Mouse (Mus musculus) erythroblast, embryonic 14.5 days (primary cell): ENCODE measurements around the gene Dffa. TPM values are rescaled to one million over a fixed set of nuclear protein-coding genes. Genes with fewer than 3 reads are reported as not detected.
"Not testable (repeated sequence)": the region's sequence is repeated elsewhere in the genome, so short reads cannot be mapped to it uniquely, and the experiment has no call there.

Source experiments
- H3K27me3 ChIP-seq: 2 replicates; pipeline ENCODE4 v1.6.1; 2012; ENCODE audit warnings: inconsistent platforms; ENCODE audit not compliant: control insufficient read depth
- H3K36me3 ChIP-seq: 2 replicates; pipeline ENCODE4 v1.6.1; 2012; ENCODE audit warnings: mild to moderate bottlenecking, inconsistent platforms; ENCODE audit not compliant: control insufficient read depth
- H3K4me1 ChIP-seq: 2 replicates; pipeline ENCODE4 v1.6.1; 2012; ENCODE audit warnings: inconsistent platforms; ENCODE audit not compliant: control insufficient read depth
- H3K4me3 ChIP-seq: replicated peaks from 2 replicates; pipeline ENCODE3; 2012; ENCODE audit warnings: moderate library complexity, mild to moderate bottlenecking, inconsistent platforms
- H3K9me3 ChIP-seq: 2 replicates; pipeline ENCODE4 v1.6.1; 2012; ENCODE audit warnings: low read length, inconsistent platforms, mixed read lengths; ENCODE audit not compliant: control insufficient read depth
- GATA1 ChIP-seq: IDR thresholded peaks from 2 replicates; pipeline ENCODE4 v1.6.1; 2012; ENCODE audit warnings: low read length, inconsistent platforms, mixed read lengths
- TAL1 ChIP-seq: IDR thresholded peaks from 3 replicates; pipeline ENCODE4 v1.6.1; 2012; ENCODE audit warnings: low read length, inconsistent platforms, mixed read lengths
- polyA plus RNA-seq: library from polyadenylated mRNA; stranded (reverse); fragments of >175 nt; gene quantifications from 2 replicates; pipeline ENCODE4 v1.2.3, GENCODE M21; 2012

Gene Dffa
- polyA plus RNA-seq, 1 experiment: 0.24 TPM

DNA sequence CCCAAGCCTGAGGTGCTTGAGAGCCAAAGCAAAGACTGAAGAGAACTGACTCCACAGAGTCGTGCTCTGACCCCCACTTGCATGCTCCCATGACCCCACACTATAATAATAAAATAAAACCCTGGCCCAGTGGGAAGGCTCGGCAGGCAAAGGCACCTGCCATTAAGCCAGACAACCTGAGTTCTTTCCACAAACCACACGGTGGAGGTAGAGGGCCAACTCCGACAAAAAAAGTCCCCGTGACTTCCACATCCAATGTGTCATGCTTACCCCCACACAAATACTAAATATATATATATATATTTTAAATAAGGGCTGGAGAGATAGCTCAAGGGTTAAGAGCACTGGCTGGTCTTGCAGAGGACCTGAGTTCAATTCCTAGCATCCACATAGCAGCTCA, 60.2 kb downstream of the Dffa start:
- peaks cover 32% of the 10 kb centered on the region for H3K36me3 ChIP-seq

DNA sequence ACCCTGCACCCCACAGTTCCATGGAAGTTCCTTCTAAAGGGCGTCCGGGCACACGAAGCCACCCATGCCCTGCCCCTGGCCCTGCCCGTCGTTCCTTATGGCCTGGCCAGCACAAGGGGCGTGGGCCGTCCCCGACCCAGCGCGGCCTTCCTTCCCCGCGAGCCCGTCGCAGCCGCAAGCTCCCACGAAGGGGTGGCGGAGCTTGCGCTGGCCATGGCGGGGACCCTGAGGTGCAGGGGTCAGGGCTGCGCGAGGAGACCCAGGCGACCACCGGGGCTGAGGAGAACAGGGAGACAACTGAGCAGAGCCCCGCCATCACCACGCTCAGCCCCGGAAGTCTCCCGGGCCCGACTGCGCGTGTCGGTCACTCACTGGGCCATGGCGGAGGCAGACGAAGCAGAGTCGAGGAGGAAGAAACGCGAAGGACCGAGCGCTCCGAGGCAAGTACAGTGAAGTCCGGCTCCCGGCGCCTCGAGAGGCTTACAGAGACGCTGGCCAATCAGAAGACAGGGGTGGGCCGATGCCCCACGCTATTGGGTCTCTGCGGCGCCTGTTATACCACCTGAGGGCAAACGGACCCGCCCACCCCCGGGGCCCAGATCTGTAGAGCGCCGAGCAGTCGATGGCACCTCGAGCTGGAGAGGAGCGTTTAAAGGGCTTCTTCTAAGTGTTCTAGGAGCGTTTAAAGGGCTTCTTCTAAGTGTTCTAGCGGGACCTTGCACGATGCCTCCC, 62.4 kb downstream of the Dffa start, which contains the start of gene Pgd:
Gene Pgd (minus strand): TSS at position 557 of the 732 bp plus-strand sequence.
- no peaks in the 10 kb centered on the region for H3K9me3 ChIP-seq
- H3K4me3 ChIP-seq: peak within 1 kb of the TSS; percentile 76
- H3K36me3 ChIP-seq: peaks cover 12% of the 10 kb centered on the region
- peaks cover 51% of the 10 kb centered on the region for H3K4me1 ChIP-seq
- TF ChIP-seq TAL1 (no peak), GATA1 (no peak)
- H3K27me3 ChIP-seq: no peaks in the 10 kb centered on the region

More for the DNA sequence above, 60.2 kb downstream of the Dffa start:
- H3K4me1 ChIP-seq: peaks cover 38% of the 10 kb centered on the region
- H3K27me3 ChIP-seq: no peaks in the 10 kb centered on the region
- no peaks in the 10 kb centered on the region for H3K9me3 ChIP-seq
- no peak overlapping the region for H3K4me3 ChIP-seq
- TF ChIP-seq GATA1 (no peak), TAL1 (no peak)

DNA sequence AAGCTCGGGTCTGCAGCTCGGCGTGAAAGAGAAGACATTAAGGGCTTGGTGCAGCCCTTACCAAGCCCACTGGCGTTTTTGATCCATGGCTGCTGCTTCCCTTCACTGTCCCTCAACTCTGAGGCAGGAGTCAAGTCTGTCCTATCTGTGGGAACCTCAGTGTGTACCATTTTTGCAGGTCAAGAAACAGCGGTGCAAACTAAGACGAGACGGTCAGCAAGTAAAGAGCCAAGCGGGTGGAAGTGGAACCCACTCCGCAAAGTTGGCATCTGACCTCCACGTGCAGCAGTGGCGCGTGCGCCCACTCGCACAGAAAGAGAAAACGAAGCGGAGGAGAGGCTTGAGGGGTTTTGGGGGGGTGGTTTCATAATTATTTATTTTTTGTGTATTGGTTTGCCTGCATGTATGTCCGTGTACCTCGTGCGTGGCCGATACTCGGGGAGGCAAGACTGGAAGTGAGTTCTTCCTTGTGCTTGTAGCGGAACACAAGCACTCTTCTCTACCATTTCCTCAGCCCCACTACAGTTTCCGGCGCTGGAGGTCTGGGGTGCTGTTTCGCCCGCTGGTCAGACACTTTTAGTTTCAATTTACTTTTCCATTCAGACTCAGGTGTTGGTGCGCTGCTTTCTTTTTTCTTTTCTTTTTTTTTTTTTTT, 63.1 kb downstream of the Dffa start:
- H3K27me3 ChIP-seq: no peaks in the 10 kb centered on the region
- peaks cover 56% of the 10 kb centered on the region for H3K4me1 ChIP-seq
- H3K36me3 ChIP-seq: peaks cover 7% of the 10 kb centered on the region
- no peaks in the 10 kb centered on the region for H3K9me3 ChIP-seq
- peak overlapping the region; percentile 76 for H3K4me3 ChIP-seq
- TF ChIP-seq GATA1 (no peak), TAL1 (no peak)

DNA sequence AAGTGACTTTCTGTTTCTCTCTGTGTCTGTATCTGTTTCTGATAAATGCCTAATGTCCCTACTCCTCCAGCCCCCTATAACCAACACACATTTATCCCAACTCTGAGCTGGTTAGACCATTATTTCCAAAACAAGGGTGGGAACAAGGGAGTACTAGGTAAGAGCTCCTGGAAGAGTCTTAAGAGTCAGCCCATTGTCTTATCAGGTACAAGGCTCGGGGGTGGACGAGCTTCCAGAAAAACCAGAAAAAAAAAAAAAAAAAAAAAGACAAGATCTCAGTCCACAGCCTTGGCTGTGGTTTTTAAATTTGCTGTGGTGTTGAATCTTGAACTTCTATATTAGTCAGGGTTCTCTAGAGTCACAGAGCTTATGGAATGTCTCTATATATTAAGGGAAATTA, 64.1 kb downstream of the Dffa start:
- H3K36me3 ChIP-seq: peaks cover 5% of the 10 kb centered on the region
- no peaks in the 10 kb centered on the region for H3K9me3 ChIP-seq
- TF ChIP-seq GATA1: no peak
- no peak for TF ChIP-seq TAL1
- H3K4me1 ChIP-seq: peaks cover 55% of the 10 kb centered on the region
- peak overlapping the region; percentile 76 for H3K4me3 ChIP-seq
- H3K27me3 ChIP-seq: no peaks in the 10 kb centered on the region

DNA sequence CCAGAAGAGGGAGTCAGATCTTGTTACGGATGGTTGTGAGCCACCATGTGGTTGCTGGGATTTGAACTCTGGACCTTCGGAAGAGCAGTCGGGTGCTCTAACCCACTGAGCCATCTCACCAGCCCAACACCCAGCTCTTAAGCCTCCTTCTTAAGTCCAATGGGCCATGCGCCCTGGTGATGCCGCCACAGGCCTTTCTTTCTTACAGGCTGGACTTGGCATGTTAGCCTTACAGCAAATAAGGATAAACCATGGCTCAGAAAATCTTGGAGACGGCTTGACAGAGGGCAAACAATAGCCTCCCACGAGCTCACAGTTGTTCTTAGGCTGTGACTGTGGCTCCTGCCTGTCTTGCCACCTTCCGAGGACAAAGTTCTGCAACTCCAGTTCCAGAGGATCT, 66.0 kb downstream of the Dffa start:
- not testable (repeated sequence) for H3K27me3 ChIP-seq, H3K9me3 ChIP-seq, H3K36me3 ChIP-seq, H3K4me3 ChIP-seq
- peaks cover 51% of the 10 kb centered on the region for H3K4me1 ChIP-seq

Other genes starting within 250 kb of the Dffa start
- gene Pex14, start 4.3 kb upstream of the Dffa start, polyA plus RNA-seq: 2.0 and 2.8 TPM in 2 replicates
- 0.96 and 1.3 TPM in 2 replicates for gene Cort, start 22.6 kb downstream of the Dffa start, polyA plus RNA-seq
- 2.4 and 2.5 TPM in 2 replicates for gene Cenps, start 33.5 kb downstream of the Dffa start, polyA plus RNA-seq
- gene Pgd, start 62.6 kb downstream of the Dffa start, polyA plus RNA-seq: 3.6 and 4.2 TPM in 2 replicates
- 0.02 TPM in 1 of 2 replicates, not detected in the other for gene Kif1b, start 203.5 kb downstream of the Dffa start, polyA plus RNA-seq